Mouse (Mus musculus) ES-E14 (cell line): ENCODE data around the gene Gm14401.
"Not testable (repeated sequence)": the region's sequence is repeated elsewhere in the genome, so short reads cannot be mapped to it uniquely, and the experiment has no call there.

Experiments used
- MAFK ChIP-seq: IDR thresholded peaks from 2 replicates; pipeline ENCODE4 v1.6.1; 2014; ENCODE audit warnings: mild to moderate bottlenecking, low read depth, low read length, inconsistent platforms; ENCODE audit not compliant: insufficient read depth
- ZNF384 ChIP-seq: IDR thresholded peaks from 2 replicates; pipeline ENCODE4 v1.6.1; 2012; ENCODE audit warnings: low read depth, low read length, inconsistent platforms

GRCm38 (mm10) chr2:177072807-177073206, 1.3 kb upstream of the Gm14401 start:
- not testable (repeated sequence) for TF ChIP-seq MAFK, ZNF384
